Mouse (Mus musculus) megakaryocyte-erythroid progenitor cell, adult 5-6 weeks (primary cell): ENCODE results near the gene Sbk3. TPM values are rescaled to one million over a fixed set of nuclear protein-coding genes. Genes with fewer than 3 reads are reported as not detected.
"Not testable (repeated sequence)": the region's sequence is repeated elsewhere in the genome, so short reads cannot be mapped to it uniquely, and the experiment has no call there.

Experiments used
- ATAC-seq: replicated peaks from 2 replicates; pipeline ENCODE4 v1.8.0; 2016; ENCODE audit warnings: mild to moderate bottlenecking, inconsistent platforms; ENCODE audit not compliant: severe bottlenecking, poor library complexity, low FRiP score, low TSS enrichment
- total RNA-seq, 2 experiments: library from RNA; stranded (forward) in 1 of 2; stranded (reverse) in 1 of 2; fragments of 200-1000, 215-1000 nt in 1 of 2; fragments of >200 nt in 1 of 2; fragmentation: Nextera tagmentation in 1 of 2; gene quantifications; 2 replicates each; pipeline ENCODE4 v1.2.3; 2014 to 2017

The Sbk3 gene
- total RNA-seq (2014; fragmentation: Nextera tagmentation): not detected in 2 replicates
- not detected in 2 replicates for total RNA-seq (2017)

- ATAC-seq: no peak
Observed at GRCm38 (mm10) chr7:4971068-4971467, at the start of gene Sbk3. Gene Sbk3 (minus strand): TSS chr7:4971168.

DNA sequence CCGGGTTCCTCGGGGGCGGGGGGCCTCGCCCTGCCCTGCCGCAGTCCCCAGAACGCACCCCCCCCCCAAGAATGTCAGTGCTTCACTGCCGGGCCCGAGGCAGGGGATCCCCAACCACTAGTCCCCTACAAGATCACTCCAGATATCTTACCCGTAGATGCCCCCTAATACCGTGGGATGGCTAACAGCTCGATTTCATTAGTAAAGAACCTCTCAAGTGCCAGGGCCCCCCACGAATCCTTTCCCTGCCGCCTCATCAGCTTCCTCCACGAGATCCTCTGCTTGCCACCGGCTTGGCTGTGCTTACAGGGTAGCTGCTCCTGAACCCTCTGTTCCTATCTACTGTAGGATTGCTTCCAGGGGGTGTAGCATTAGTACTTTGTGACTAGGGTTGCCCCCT is 49.7 kb upstream of the Sbk3 start:
- no peak for ATAC-seq

- ATAC-seq: peak; percentile 91
Observed at GRCm38 (mm10) chr7:5020000-5020681, 49.2 kb upstream of the Sbk3 start, which contains the start of the genes Zfp865 and Ccdc106. Gene Zfp865 (plus strand): TSS chr7:5020376. Gene Ccdc106 (plus strand): TSS chr7:5020553.

DNA sequence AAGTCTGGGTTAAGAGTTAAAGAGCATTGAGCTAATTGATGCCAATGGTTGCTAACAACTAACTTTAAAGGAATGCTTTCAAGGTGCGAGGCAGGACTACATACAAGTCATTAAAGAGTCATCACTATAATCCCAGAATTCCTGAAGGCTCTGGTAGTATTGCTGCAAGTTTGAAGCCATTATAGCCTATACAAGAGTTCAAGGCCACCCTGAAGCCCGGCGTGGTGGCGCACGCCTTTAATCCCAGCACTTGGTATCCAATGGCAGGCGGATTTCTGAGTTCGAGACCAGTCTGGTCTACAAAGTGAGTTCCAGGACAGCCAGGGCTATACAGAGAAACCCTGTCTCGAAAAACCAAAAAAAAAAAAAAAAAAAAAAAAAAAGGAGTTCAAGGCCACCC is 48.6 kb upstream of the Sbk3 start:
- ATAC-seq: not testable (repeated sequence)

GRCm38 (mm10) chr7:5017931-5018330 is 47.0 kb upstream of the Sbk3 start:
- ATAC-seq: no peak

DNA sequence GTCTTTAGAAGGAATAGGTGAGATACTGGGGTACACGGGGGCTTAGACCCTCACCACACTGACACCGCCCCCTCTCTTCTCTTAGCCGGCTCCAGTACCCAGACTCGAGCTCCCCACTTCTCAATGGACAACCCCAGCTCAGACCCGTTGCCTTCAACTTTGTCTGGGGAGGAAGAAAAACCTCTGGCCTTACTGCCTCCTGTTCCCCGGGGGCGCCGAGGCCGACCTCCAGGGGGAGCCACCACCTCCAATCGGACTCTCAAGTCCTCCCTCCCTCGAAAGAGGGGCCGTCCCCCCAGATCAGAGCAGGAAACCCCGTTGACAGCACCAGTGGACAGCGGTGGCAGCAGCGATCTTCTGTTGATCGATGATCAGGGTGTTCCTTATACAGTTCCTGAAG is 46.4 kb upstream of the Sbk3 start:
- no peak for ATAC-seq

DNA sequence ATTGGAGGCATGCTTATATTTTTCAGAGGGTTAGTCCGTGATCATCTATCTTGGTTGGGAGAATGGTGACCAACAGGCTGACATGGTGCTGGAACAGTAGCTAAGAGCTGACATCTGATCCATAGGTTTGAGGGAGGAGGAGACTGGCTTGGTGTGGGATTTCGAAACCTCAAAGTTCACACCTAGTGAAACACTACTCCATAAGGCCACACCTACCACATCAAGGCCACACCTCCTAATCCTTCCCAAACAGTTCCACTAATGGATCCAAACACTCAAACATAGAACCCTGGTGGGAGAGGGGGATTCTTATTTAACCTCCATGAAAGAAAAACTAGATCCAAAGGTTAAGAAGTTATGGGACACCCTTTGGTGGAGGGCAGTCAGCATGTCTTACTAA is 46.0 kb upstream of the Sbk3 start:
- no peak for ATAC-seq

GRCm38 (mm10) chr7:5016057-5016456 is 45.1 kb upstream of the Sbk3 start:
- no peak for ATAC-seq

DNA sequence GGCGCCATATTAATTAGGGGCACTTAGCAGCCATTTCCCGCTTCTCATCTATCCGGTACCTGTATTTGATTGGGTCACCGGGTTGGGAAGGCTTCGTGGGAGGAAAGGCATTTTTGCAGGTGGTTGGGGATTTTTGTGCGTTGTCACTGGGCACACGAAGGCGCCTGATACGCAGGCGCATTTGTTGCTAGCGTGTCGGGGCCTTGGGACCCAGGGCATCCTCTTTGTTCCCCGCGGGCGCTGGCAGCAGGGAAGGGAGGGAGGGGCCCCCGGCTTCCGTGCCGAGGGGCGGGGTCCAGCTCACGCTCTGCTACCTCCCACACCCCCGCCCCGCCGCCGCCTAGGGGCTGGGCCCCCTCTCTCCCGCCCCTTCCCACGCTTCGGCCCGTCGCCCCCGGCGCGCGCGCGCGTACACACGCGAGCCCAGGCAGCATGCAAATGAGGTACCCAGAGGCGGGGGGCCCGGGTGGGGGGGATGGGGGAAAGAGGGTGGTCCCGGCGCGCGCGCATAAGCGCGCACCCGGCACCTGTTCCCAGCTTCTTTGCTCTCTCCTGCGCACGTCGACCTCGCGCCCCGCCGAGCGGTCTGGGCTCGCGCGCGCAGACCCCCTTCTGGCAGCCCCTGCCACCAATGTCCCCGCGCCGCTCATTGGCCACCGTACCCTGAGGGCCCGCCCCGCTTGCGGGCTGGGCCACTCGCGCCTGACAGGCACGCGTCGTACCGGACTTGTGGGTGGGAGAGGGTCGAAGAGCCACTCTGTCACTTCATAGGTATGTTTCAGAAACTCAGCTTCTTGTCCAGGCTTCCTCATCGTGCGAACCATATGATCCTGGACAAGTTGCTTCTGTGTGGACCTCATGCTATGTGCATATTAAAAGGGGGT is 44.4 kb upstream of the Sbk3 start, which contains the start of gene Gm44973:
Gene Gm44973, plus strand, starts transcription at position 379 of the 884 bp plus-strand sequence.
- ATAC-seq: peak; percentile 62

- peak; percentile 76 for ATAC-seq
Observed at GRCm38 (mm10) chr7:5014251-5015117, 43.5 kb upstream of the Sbk3 start, which contains the start of the genes Zfp524 and Fiz1. Gene Zfp524 (plus strand): TSS chr7:5014415. Gene Fiz1 (minus strand): TSS chr7:5014697.

DNA sequence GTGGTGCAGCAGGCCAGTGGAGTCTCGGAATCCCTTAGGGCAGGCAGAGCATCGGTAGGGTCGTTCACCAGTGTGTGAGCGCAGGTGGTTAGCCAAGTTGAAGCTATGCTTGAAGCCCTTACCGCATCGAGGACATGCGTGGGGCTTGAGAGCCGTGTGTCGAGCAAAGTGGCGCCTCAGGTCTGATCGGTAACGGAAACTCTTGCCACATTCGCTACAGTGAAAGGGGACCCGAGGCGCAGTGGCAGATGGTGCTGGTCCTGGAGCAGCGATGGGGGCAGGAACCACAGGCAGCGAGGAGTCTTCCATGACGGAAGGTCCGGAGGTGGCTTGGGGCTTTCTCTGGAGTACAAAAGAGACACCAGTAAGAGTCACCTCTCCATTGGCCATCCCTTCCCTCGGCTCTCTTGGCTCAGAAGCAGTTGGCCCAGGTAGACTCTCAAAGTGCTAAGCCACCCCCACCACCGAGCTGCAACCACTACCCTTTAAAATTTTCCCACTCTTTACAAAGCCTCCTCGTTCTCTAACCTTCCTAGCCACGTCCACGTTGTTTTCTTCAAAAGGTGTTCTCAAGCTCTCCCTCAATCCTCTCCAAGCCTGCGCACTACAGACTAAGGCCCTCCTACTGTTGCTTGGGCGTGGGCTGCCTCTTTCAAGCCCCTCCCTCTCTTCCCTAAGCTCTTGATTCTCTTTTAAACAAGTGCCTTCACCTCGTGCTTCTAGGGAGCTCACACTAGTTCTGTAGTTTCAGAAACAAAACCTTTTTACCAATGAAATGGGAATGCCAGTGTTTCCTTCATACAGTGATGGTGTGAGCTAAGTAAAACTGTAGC is 41.9 kb upstream of the Sbk3 start:
- no peak for ATAC-seq

DNA sequence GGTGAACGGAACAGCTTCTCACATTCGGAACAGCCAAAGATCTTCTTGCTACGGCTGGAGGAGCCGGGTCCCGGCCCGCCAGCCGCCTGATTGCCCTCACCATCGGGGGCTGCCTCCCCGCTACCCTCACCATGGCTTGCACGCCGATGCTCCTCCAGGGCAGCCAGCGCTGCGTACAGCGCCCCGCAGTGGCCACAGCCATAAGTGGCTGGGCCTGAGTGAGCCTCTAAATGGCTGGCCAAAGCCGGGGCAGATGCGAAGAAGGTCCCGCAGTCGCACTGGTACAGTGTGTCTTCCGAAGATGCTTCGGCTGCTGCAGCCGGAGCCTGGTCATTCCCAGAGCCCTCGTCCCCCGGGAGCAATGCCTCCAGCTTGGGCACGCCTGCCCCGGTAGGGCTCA is 37.3 kb upstream of the Sbk3 start:
- ATAC-seq: no peak

DNA sequence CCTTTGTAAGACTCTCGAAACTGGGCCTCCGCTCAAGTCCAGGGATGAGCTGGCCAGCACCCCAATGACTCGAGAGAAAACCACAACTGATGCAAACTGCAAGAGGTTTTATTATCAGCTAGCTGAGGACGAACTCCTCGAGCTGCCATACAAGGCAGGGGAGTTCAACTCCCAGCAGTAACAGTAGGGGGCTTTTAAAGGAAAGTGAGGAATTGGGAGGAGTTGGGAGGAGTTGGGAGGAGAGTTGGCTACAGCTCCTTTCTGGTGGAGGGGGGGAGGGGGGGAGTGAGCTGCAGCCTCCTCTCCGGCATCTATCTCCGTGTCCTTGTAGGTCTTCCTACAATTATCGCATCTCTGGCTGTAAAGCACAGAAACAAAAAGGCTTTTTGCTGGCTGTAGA is 31.9 kb upstream of the Sbk3 start:
- ATAC-seq: not testable (repeated sequence)

DNA sequence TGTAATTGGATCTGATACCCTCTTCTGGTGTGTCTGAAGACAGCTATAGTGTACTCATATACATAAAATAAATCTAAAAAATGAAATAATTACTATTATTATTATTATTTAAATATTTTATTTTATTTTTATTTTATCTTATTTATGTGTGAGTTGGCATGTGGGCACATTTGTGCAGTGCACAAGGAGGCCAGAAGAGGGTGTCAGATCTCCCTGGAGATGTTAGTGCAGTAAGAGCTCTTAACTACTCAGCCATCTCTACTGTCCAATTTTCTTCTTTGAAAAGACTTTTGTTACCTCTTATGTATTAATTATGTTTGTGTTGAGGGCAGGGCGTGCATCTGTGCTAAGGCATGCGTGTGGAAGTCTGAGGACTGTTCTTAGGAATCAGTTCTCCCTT is 28.9 kb upstream of the Sbk3 start:
- peak; percentile 49; the same call in 1 of the 2 replicates for ATAC-seq

- no peak for ATAC-seq
Observed at GRCm38 (mm10) chr7:4996934-4997333, 26.0 kb upstream of the Sbk3 start.

- ATAC-seq: peak; percentile 48; the same call in 1 of the 2 replicates
Observed at GRCm38 (mm10) chr7:4996003-4996895, 25.3 kb upstream of the Sbk3 start, which contains the start of gene Zfp579. Gene Zfp579 (minus strand): TSS chr7:4996158.

DNA sequence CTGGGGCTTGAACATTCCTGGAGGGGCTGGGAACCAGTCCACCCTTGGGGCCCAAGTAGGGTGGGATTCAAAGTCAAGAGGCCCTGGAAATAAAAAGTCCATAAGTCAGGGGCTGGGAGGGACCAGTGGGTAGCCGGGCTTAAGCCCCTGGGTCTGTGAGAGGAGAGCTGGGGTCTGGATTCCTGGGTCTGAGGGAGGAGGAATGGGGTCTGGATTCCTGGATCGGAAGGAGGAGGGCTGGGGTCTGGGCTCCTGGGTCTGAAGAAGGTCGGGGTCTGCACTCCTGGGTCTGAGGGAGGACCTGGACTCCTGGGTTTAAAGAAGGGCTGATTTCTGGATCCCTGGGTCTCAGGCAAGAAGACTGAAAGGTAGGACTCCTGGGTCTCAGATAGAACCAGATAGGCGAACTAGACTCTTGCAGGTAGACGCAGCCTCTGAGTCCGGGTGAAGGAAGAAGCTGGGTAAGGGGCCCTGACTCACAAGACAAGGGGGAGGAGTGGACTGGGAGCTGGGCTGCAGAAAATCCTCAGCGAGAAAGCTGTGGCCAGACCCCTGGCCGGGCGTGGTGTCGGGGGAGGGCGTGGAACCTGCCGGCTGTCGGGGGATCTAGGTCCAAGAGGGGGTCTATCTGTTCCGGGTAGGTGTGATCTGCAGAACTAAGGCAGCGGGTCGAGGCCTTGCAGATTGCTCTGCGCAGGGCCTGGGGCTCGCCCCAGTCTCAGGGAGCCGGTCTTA is 24.5 kb upstream of the Sbk3 start:
- ATAC-seq: 0 out of 2 replicates have a peak, but pooled peaks have one; percentile 5
